Mouse (Mus musculus) intestine, embryonic 15.5 days (tissue): ENCODE results near the gene Cln3. TPM values are rescaled to one million over a fixed set of nuclear protein-coding genes. Genes with fewer than 3 reads are reported as not detected.
A peak's percentile ranks its signal among the peaks of the same experiment; 100 is the strongest.

ENCODE experiments used
- ATAC-seq: fragments of 200-750 bp; cut with Nextera tagmentation; 2 replicates; pipeline ENCODE4 v1.8.0; 2017; ENCODE audit warnings: moderate TSS enrichment, moderate library complexity
- H3K27ac ChIP-seq: fragments of 300-500 bp; sonication (generic); 2 replicates; pipeline ENCODE4 v1.5.1; 2015; ENCODE audit warnings: mild to moderate bottlenecking, inconsistent platforms
- H3K27me3 ChIP-seq: fragments of 300-500 bp; sonication (generic); replicated peaks from 2 replicates; pipeline ENCODE4 v1.6.1; 2015; ENCODE audit warnings: inconsistent platforms
- H3K36me3 ChIP-seq: fragments of 300-500 bp; sonication (generic); 2 replicates; pipeline ENCODE4 v1.6.1; 2015; ENCODE audit warnings: inconsistent platforms
- H3K4me1 ChIP-seq: fragments of 300-500 bp; sonication (generic); replicated peaks from 2 replicates; pipeline ENCODE4 v1.6.1; 2015; ENCODE audit warnings: inconsistent platforms
- H3K4me2 ChIP-seq: fragments of 300-500 bp; sonication (generic); replicated peaks from 2 replicates; pipeline ENCODE4 v1.6.1; 2015; ENCODE audit warnings: mild to moderate bottlenecking, inconsistent platforms
- H3K4me3 ChIP-seq: fragments of 300-500 bp; sonication (generic); replicated peaks from 2 replicates; pipeline ENCODE4 v1.5.1; 2015; ENCODE audit warnings: inconsistent platforms
- H3K9ac ChIP-seq: fragments of 300-500 bp; sonication (generic); 2 replicates; pipeline ENCODE4 v1.6.1; 2015; ENCODE audit warnings: inconsistent platforms
- H3K9me3 ChIP-seq: fragments of 300-500 bp; sonication (generic); 2 replicates; pipeline ENCODE4 v1.6.1; 2016; ENCODE audit warnings: inconsistent platforms
- WGBS: fragments of 180-500 bp; shearing (Covaris S2); methylation state at CpG from one replicate; pipeline ENCODE4 v1.1.7; 2015; 5-methylcytosine and 5-hydroxymethylcytosine counted together
- polyA plus RNA-seq: library from polyadenylated mRNA; unstranded; fragments of >200 nt; fragmentation: Nextera tagmentation; extraction: Ambion mirVana; gene quantifications from 2 replicates; pipeline ENCODE4 v1.2.1, GENCODE M21; 2015

Cln3 gene
- polyA plus RNA-seq, result 34.4 and 34.9 TPM in 2 replicates

- Histone ChIP-seq H3K4me3 (no peak within 1 kb of the TSS), H3K9me3 (no peaks in the 10 kb centered on the region), H3K9ac (no peak within 1 kb of the TSS; the same call in 1 of the 2 replicates), H3K4me2 (no peak within 1 kb of the TSS), H3K27ac (no peak within 1 kb of the TSS), H3K4me1 (peaks cover 4% of the 10 kb centered on the region; the same call in 1 of the 2 replicates), H3K36me3 (no peaks in the 10 kb centered on the region), H3K27me3 (0 out of 2 replicates have a peak, but pooled peaks cover 4% of the 10 kb centered on the region)
- no peak for ATAC-seq
- WGBS, result 70% methylated on average over 6 of the region's 6 CpGs
Measured at GRCm38 (mm10) chr7:126585717-126586116, at the start of gene Cln3. Gene Cln3, minus strand, starts transcription at chr7:126585817.

GRCm38 (mm10) chr7:126635375-126635774 is 49.8 kb upstream of the Cln3 start:
- Histone ChIP-seq H3K27me3 (no peaks in the 10 kb centered on the region), H3K4me2 (no peak overlapping the region), H3K9ac (no peak overlapping the region), H3K27ac (no peak overlapping the region), H3K4me3 (no peak overlapping the region), H3K9me3 (no peaks in the 10 kb centered on the region), H3K36me3 (no peaks in the 10 kb centered on the region), H3K4me1 (0 out of 2 replicates have a peak, but pooled peaks cover 5% of the 10 kb centered on the region)
- ATAC-seq, result no peak

DNA sequence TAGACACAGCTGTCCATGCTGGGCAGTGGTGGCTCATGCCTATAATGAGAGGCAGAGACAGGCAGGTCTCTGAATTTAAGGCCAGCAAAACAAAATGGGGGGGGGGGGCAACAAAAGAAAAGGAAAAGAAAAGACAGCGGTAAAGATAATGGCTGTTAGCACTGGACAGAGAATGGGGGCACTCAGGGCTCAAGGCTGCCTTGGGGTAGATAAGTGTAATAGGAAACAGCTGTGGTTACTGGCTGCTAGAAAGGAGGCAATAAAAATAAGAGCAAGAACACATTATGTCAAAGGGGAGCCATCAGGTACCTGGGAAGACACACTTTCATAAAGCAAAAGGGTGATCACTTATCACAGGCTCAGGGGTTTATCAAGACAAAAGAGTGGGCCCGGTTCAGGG is 46.9 kb upstream of the Cln3 start:
- 64% methylated on average over 2 of the region's 2 CpGs for WGBS
- Histone ChIP-seq H3K36me3 (no peaks in the 10 kb centered on the region), H3K4me2 (no peak overlapping the region), H3K9ac (no peak overlapping the region), H3K4me1 (0 out of 2 replicates have a peak, but pooled peaks cover 5% of the 10 kb centered on the region), H3K4me3 (no peak overlapping the region), H3K9me3 (no peaks in the 10 kb centered on the region), H3K27me3 (no peaks in the 10 kb centered on the region), H3K27ac (no peak overlapping the region)
- ATAC-seq, result no peak

- Histone ChIP-seq H3K4me1 (0 out of 2 replicates have a peak, but pooled peaks cover 5% of the 10 kb centered on the region), H3K36me3 (no peaks in the 10 kb centered on the region), H3K27me3 (no peaks in the 10 kb centered on the region), H3K4me2 (no peak within 1 kb of the TSS), H3K27ac (0 out of 2 replicates have a peak within 1 kb of the TSS, but pooled peaks have one; percentile 29), H3K9me3 (no peaks in the 10 kb centered on the region), H3K9ac (no peak within 1 kb of the TSS), H3K4me3 (no peak within 1 kb of the TSS)
- peak; percentile 58 for ATAC-seq
- 83% methylated on average over 4 of the region's 4 CpGs for WGBS
Measured at GRCm38 (mm10) chr7:126630824-126631518, 45.4 kb upstream of the Cln3 start, which contains the start of gene Nupr1. Gene Nupr1, minus strand, starts transcription at chr7:126630861.

DNA sequence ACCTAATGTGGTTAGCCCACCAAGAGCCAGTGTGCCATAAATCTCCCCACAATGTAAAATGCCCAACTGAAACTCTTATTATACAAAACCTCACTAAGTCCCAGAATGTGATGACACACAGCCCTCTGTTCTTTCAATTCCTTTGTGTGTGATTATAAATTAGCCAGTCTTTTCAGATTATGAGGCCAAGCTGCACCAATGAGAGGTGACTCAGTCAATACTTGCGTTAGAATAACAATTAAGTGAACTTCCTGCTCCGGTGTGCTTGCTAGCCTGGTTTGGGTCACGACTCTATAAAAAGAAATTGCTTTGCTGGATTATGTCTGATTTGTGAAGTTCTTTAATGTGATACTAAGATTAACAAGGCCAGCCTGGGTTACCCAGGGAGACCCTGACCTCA is 44.3 kb upstream of the Cln3 start:
- no peaks in the 10 kb centered on the region for H3K36me3 ChIP-seq
- peaks cover 13% of the 10 kb centered on the region for H3K4me1 ChIP-seq
- no peaks in the 10 kb centered on the region for H3K27me3 ChIP-seq
- 0 out of 2 replicates have a peak overlapping the region, but pooled peaks have one; percentile 29 for H3K27ac ChIP-seq
- H3K9me3 ChIP-seq, result no peaks in the 10 kb centered on the region
- WGBS, result 39% methylated on average over 3 of the region's 3 CpGs
- no peak overlapping the region for H3K9ac ChIP-seq
- H3K4me2 ChIP-seq, result no peak overlapping the region
- no peak overlapping the region for H3K4me3 ChIP-seq
- no peak for ATAC-seq

- no peak for ATAC-seq
- Histone ChIP-seq H3K36me3 (no peaks in the 10 kb centered on the region), H3K4me2 (no peak overlapping the region), H3K9ac (no peak overlapping the region), H3K4me1 (peaks cover 10% of the 10 kb centered on the region), H3K27me3 (no peaks in the 10 kb centered on the region), H3K9me3 (no peaks in the 10 kb centered on the region), H3K27ac (no peak overlapping the region), H3K4me3 (no peak overlapping the region)
- 51% methylated on average over 6 of the region's 6 CpGs for WGBS
Measured at GRCm38 (mm10) chr7:126628111-126628510, 42.5 kb upstream of the Cln3 start.

DNA sequence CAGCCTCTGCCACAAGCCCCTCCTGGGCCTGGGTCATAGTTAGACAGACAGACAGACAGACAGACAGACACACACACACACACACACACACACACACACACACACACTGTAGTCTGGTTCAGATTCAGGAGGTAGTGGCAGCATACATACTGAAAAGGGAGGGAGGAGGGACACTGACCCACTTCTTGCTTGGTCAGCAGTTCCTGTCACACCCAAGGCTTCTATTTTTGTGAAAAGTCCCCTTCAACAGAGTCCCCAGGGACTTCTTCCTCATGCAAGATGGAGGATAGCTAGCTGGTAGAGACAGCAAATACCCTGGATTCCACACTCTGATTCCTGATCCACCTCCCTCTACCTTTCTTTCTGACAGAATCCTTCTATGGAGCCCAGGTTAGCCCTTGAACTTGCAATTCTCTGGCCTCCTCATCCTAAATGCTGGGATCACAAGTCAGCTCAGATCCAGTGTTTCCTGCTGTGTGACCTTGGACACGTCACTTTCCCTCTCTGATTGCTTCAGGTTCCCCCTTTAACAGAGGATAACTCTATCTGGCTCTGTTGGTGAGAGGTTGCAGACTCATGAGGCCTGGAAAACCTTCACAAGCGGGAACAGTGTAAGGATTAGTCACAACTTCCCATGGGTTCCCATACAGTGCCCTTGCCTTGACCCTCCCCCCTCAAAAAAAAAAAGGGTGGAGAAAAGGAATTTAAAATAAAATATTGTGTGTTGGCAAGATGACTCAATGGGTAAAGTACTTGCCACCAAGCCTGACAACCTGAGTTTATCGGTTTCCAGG is 40.4 kb upstream of the Cln3 start:
- no peaks in the 10 kb centered on the region for H3K36me3 ChIP-seq
- no peaks in the 10 kb centered on the region for H3K27me3 ChIP-seq
- no peak overlapping the region for H3K27ac ChIP-seq
- peaks cover 10% of the 10 kb centered on the region for H3K4me1 ChIP-seq
- no peak overlapping the region for H3K4me2 ChIP-seq
- ATAC-seq, result no peak
- no peak overlapping the region for H3K9ac ChIP-seq
- WGBS, result 81% methylated on average over 3 of the region's 3 CpGs
- H3K4me3 ChIP-seq, result no peak overlapping the region
- H3K9me3 ChIP-seq, result no peaks in the 10 kb centered on the region

- H3K9me3 ChIP-seq, result no peaks in the 10 kb centered on the region
- WGBS, result 39% methylated on average over 6 of the region's 6 CpGs
- H3K9ac ChIP-seq, result no peak overlapping the region
- peak overlapping the region; percentile 14; the same call in 1 of the 2 replicates for H3K4me2 ChIP-seq
- H3K27ac ChIP-seq, result no peak overlapping the region
- H3K4me3 ChIP-seq, result no peak overlapping the region
- peaks cover 7% of the 10 kb centered on the region for H3K4me1 ChIP-seq
- no peaks in the 10 kb centered on the region for H3K27me3 ChIP-seq
- no peaks in the 10 kb centered on the region for H3K36me3 ChIP-seq
- ATAC-seq, result peak; percentile 86
Measured at GRCm38 (mm10) chr7:126625369-126625768, 39.8 kb upstream of the Cln3 start.

DNA sequence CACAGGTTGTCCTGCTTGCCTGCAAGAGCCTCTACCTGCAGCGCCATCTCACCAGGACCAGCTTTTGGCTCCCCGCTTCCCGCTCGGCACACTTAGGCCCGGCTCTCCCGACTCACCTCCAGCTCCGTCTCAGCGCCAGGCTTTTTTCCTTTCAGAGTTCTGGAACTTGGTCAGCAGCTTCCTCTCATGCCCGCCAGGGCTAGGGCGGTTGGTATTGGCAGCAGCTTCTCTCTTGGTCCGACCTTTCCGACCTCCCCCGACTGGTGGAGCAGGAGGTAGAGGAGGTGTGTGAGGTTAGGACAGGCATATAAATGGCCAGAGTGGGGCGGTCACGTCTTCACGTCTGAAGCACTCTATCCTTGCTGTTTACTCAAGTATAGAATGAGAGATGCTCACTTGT is 39.2 kb upstream of the Cln3 start:
- no peak for ATAC-seq
- Histone ChIP-seq H3K4me1 (peaks cover 7% of the 10 kb centered on the region), H3K27me3 (no peaks in the 10 kb centered on the region), H3K27ac (no peak overlapping the region), H3K36me3 (no peaks in the 10 kb centered on the region), H3K4me2 (0 out of 2 replicates have a peak overlapping the region, but pooled peaks have one; percentile 14), H3K9me3 (no peaks in the 10 kb centered on the region), H3K9ac (no peak overlapping the region), H3K4me3 (no peak overlapping the region)
- 76% methylated on average over 16 of the region's 16 CpGs for WGBS

- no peak overlapping the region for H3K27ac ChIP-seq
- 86% methylated on average over 1 of the region's 1 CpGs for WGBS
- H3K4me2 ChIP-seq, result no peak overlapping the region
- no peak overlapping the region for H3K9ac ChIP-seq
- H3K27me3 ChIP-seq, result no peaks in the 10 kb centered on the region
- ATAC-seq, result no peak
- H3K4me3 ChIP-seq, result no peak overlapping the region
- H3K36me3 ChIP-seq, result no peaks in the 10 kb centered on the region
- H3K9me3 ChIP-seq, result no peaks in the 10 kb centered on the region
- H3K4me1 ChIP-seq, result peaks cover 7% of the 10 kb centered on the region
Measured at GRCm38 (mm10) chr7:126623381-126623780, 37.8 kb upstream of the Cln3 start.

DNA sequence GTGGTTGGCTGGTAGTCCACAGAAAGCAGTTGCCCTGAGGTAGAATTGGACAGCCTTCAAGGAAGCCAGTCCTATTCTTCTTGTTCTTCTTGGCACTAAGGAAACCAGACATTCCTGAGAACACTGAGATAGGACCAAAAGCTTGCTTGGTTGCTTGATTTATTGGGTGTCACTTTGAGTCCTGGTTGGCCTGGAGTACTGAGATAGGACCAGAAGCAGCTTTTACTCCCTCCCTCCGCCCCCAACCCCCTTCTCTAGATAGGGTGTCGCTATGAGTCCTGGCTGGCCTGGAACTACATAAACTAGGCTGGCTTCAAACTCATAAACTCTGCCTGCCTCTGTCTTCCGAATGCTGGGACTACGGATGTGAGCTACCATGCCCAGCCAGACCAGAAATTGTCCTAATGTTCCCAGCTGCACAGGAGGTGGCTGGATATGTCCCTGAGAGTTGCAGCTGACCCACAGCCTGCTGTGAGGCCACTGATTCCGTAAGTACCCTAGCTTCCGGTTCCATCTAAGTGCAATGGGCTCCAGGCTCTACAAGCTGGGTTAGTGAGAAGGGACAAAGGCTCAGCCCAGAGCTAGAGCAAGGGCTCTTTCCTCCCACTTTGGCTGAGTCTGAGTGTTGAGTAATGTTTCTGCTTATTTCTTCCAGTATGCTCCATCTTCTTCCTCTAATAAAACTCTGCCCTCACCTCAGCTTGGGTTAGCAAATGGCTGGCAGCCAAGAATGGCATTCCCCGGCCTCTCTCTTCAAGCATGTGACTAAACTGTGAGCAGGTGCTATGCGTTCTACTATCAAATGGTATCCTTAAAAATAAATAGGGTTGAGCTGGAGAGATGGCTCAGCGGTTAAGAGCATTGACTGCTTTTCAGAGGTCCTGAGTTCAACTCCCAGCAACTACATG is 36.1 kb upstream of the Cln3 start:
- no peak overlapping the region for H3K4me2 ChIP-seq
- ATAC-seq, result no peak
- H3K27ac ChIP-seq, result no peak overlapping the region
- H3K27me3 ChIP-seq, result no peaks in the 10 kb centered on the region
- no peak overlapping the region; the same call in 1 of the 2 replicates for H3K9ac ChIP-seq
- peaks cover 7% of the 10 kb centered on the region for H3K4me1 ChIP-seq
- no peaks in the 10 kb centered on the region for H3K36me3 ChIP-seq
- 72% methylated on average over 9 of the region's 9 CpGs for WGBS
- no peaks in the 10 kb centered on the region for H3K9me3 ChIP-seq
- no peak overlapping the region for H3K4me3 ChIP-seq
